Comparison of ENCODE assay signal across 8 mouse cellular contexts in the genomic region with DNA sequence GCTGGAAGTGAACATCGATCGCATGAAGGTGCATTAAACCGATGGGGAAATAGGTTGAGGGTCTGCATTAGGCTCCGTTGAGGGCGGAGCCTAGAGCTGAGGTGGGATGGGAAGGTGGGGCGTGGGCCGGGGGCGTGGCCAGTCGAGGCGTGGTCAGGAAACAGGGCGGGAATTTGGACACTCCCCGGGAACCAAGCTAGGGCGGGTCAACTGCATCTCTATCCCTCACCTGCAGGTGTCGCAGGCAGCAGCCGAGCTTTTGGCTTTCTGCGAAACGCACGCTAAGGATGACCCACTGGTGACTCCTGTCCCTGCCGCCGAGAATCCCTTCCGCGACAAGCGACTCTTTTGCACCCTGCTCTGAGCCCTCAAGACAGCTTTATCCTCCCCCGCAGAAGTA. TPM values are rescaled to one million over a fixed set of nuclear protein-coding genes. Genes with fewer than 3 reads are reported as not detected.
DNase-seq lines count a peak whose midpoint lies in the region; ATAC-seq and TF ChIP-seq lines count a peak whose summit lies in the region.

No protein-coding gene starts in this region.

- H3K4me2 ChIP-seq in hindbrain, postnatal 0 days (ENCODE audit: low read depth, low read length) = peak overlapping the region; percentile 52
- H3K4me2 ChIP-seq in limb, embryonic 14.5 days (replicated peaks; ENCODE audit: low read depth, low read length, severe bottlenecking) = peak overlapping the region; percentile 50
- H3K4me2 ChIP-seq in midbrain, embryonic 15.5 days = peak overlapping the region; percentile 48
- peak overlapping the region; percentile 40 for H3K4me2 ChIP-seq in stomach, embryonic 14.5 days (replicated peaks; ENCODE audit: low read depth, low read length)

- peaks cover 4% of the 10 kb centered on the region; the same call in 1 of the 2 replicates for H3K4me1 ChIP-seq in hindbrain, postnatal 0 days (ENCODE audit: insufficient read depth, low read length)
- peaks cover 34% of the 10 kb centered on the region for H3K4me1 ChIP-seq in limb, embryonic 14.5 days (ENCODE audit: control insufficient read depth, insufficient read depth, low read length)
- H3K4me1 ChIP-seq in midbrain, embryonic 15.5 days = peaks cover 27% of the 10 kb centered on the region
- H3K4me1 ChIP-seq in stomach, embryonic 14.5 days (ENCODE audit: control insufficient read depth, insufficient read depth, low read length) = peaks cover 20% of the 10 kb centered on the region; the same call in 1 of the 2 replicates

- peak; percentile 90 for TF ChIP-seq CTCF in hindbrain, postnatal 0 days (IDR thresholded peaks at IDR 0.05; ENCODE audit: low read depth)

- no peak overlapping the region for H3K27ac ChIP-seq in hindbrain, postnatal 0 days
- no peak overlapping the region for H3K27ac ChIP-seq in limb, embryonic 14.5 days (replicated peaks; ENCODE audit: low read depth, low read length)
- peak overlapping the region; percentile 48 for H3K27ac ChIP-seq in midbrain, embryonic 15.5 days
- no peak overlapping the region for H3K27ac ChIP-seq in stomach, embryonic 14.5 days (ENCODE audit: low read length)

- H3K9ac ChIP-seq in hindbrain, postnatal 0 days (replicated peaks; ENCODE audit: low read length) = 0 out of 2 replicates have a peak overlapping the region, but pooled peaks have one; percentile 17
- no peak overlapping the region for H3K9ac ChIP-seq in limb, embryonic 14.5 days (ENCODE audit: low read depth, low read length, severe bottlenecking)
- no peak overlapping the region for H3K9ac ChIP-seq in midbrain, embryonic 15.5 days
- H3K9ac ChIP-seq in stomach, embryonic 14.5 days (replicated peaks; ENCODE audit: low read depth, low read length) = no peak overlapping the region

- H3K36me3 ChIP-seq in hindbrain, postnatal 0 days (ENCODE audit: insufficient read depth, low read length) = no peaks in the 10 kb centered on the region
- H3K36me3 ChIP-seq in limb, embryonic 14.5 days (ENCODE audit: control insufficient read depth, insufficient read depth, low read length) = no peaks in the 10 kb centered on the region
- no peaks in the 10 kb centered on the region for H3K36me3 ChIP-seq in midbrain, embryonic 15.5 days (replicated peaks)
- no peaks in the 10 kb centered on the region for H3K36me3 ChIP-seq in stomach, embryonic 14.5 days (ENCODE audit: control insufficient read depth, insufficient read depth, low read length)

- peak; percentile 81 for DNase-seq in right cerebral cortex, adult 18-20 months
- DNase-seq in right cerebral cortex, postnatal 36 days (ENCODE audit: low spot score in 2 of 2) = no peak
- DNase-seq in cerebellum, postnatal 36 days = peak; percentile 87 to 88
- peak; percentile 79 for DNase-seq in gastrocnemius, postnatal 10 days
- peak; percentile 82 for DNase-seq in hindbrain, postnatal 0 days (ENCODE audit: low spot score)
- peak; percentile 82 for DNase-seq in limb, embryonic 14.5 days (ENCODE audit: low spot score)

- no peaks in the 10 kb centered on the region for H3K27me3 ChIP-seq in hindbrain, postnatal 0 days (ENCODE audit: insufficient read depth, low read length)
- no peaks in the 10 kb centered on the region for H3K27me3 ChIP-seq in limb, embryonic 14.5 days (ENCODE audit: control insufficient read depth, insufficient read depth, low read length)
- peaks cover 3% of the 10 kb centered on the region; the same call in 1 of the 2 replicates for H3K27me3 ChIP-seq in midbrain, embryonic 15.5 days (replicated peaks)
- no peaks in the 10 kb centered on the region for H3K27me3 ChIP-seq in stomach, embryonic 14.5 days (ENCODE audit: control insufficient read depth, insufficient read depth, low read length)

- ATAC-seq in hindbrain, postnatal 0 days = peak; percentile 61
- peak; percentile 13 for ATAC-seq in limb, embryonic 14.5 days (ENCODE audit: low FRiP score, low read depth)
- ATAC-seq in midbrain, embryonic 15.5 days (replicated peaks) = peak; percentile 19
- no peak for ATAC-seq in stomach, embryonic 14.5 days (ENCODE audit: insufficient number of reproducible peaks, insufficient read depth, low FRiP score, low read depth)

- under 1% methylated on average over 24 of the region's 24 CpGs for WGBS in hindbrain, postnatal 0 days
- WGBS in limb, embryonic 14.5 days = 2% methylated on average over 20 of the region's 24 CpGs
- WGBS in midbrain, embryonic 15.5 days = 1% methylated on average over 24 of the region's 24 CpGs
- WGBS in stomach, embryonic 14.5 days = under 1% methylated on average over 24 of the region's 24 CpGs

- TF ChIP-seq POLR2A in limb, embryonic 14.5 days (IDR thresholded peaks at IDR 0.05; ENCODE audit: borderline replicate concordance, extremely low read depth, insufficient read depth, insufficient read length) = no peak

- H3K9me3 ChIP-seq in hindbrain, postnatal 0 days (ENCODE audit: low read length) = no peaks in the 10 kb centered on the region
- no peaks in the 10 kb centered on the region for H3K9me3 ChIP-seq in limb, embryonic 14.5 days (ENCODE audit: control insufficient read depth, low read length)
- H3K9me3 ChIP-seq in midbrain, embryonic 15.5 days = no peaks in the 10 kb centered on the region
- no peaks in the 10 kb centered on the region for H3K9me3 ChIP-seq in stomach, embryonic 14.5 days (ENCODE audit: control insufficient read depth, low read depth, low read length)

- peak overlapping the region; percentile 18 for H3K4me3 ChIP-seq in hindbrain, postnatal 0 days (ENCODE audit: low read length)
- H3K4me3 ChIP-seq in limb, embryonic 14.5 days (replicated peaks; ENCODE audit: low read length) = peak overlapping the region; percentile 25
- peak overlapping the region; percentile 22 for H3K4me3 ChIP-seq in midbrain, embryonic 15.5 days
- H3K4me3 ChIP-seq in stomach, embryonic 14.5 days (ENCODE audit: low read depth, low read length) = peak overlapping the region; percentile 9; the same call in 1 of the 2 replicates

RNA-seq across cellular contexts. Expression of a gene that starts 3.4 kb away (rescaled TPM):
- total RNA-seq in gastrocnemius, postnatal 10 days (2021) = 1 to 10 TPM; 1.3 to 2.7 TPM
- total RNA-seq in hindbrain, postnatal 0 days (2014; rRNA removed) = 4.1 TPM in 1 of 2 replicates, not detected in the other
- 0.62 and 4.7 TPM in 2 replicates for polyA plus RNA-seq in hindbrain, postnatal 0 days (2015; fragmentation: Nextera tagmentation; extraction: Ambion mirVana)
- 63.3 and 92.7 TPM in 2 replicates for polyA plus RNA-seq in limb, embryonic 14.5 days (2012; rRNA removed)
- polyA plus RNA-seq in limb, embryonic 14.5 days (2014; fragmentation: Nextera tagmentation; extraction: Ambion mirVana) = 17.8 and 21.1 TPM in 2 replicates
- polyA plus RNA-seq in midbrain, embryonic 15.5 days (2015; fragmentation: Nextera tagmentation; extraction: Ambion mirVana) = 9.7 and 16.6 TPM in 2 replicates
- polyA plus RNA-seq in stomach, embryonic 14.5 days (2014; fragmentation: Nextera tagmentation; extraction: Ambion mirVana) = 12.8 and 12.9 TPM in 2 replicates

RNA-seq across cellular contexts. Expression of a gene that starts 11.3 kb away (rescaled TPM):
- total RNA-seq in gastrocnemius, postnatal 10 days (2021) = 1 to 10 TPM; 1.8 to 2.9 TPM
- total RNA-seq in hindbrain, postnatal 0 days (2014; rRNA removed) = 0.18 and 0.21 TPM in 2 replicates
- polyA plus RNA-seq in hindbrain, postnatal 0 days (2015; fragmentation: Nextera tagmentation; extraction: Ambion mirVana) = 0.05 TPM in 2 replicates
- polyA plus RNA-seq in limb, embryonic 14.5 days (2012; rRNA removed) = 3.6 and 4.1 TPM in 2 replicates
- 2.3 and 2.8 TPM in 2 replicates for polyA plus RNA-seq in limb, embryonic 14.5 days (2014; fragmentation: Nextera tagmentation; extraction: Ambion mirVana)
- polyA plus RNA-seq in midbrain, embryonic 15.5 days (2015; fragmentation: Nextera tagmentation; extraction: Ambion mirVana) = 0.42 and 0.43 TPM in 2 replicates
- 1.5 and 2.0 TPM in 2 replicates for polyA plus RNA-seq in stomach, embryonic 14.5 days (2014; fragmentation: Nextera tagmentation; extraction: Ambion mirVana)

RNA-seq across cellular contexts. Expression of a gene that starts 19.9 kb away (rescaled TPM):
- total RNA-seq in gastrocnemius, postnatal 10 days (2021) = 10 to 100 TPM in 1 of 2 experiments, 1 to 10 TPM in 1; 9.5 to 10.9 TPM
- total RNA-seq in hindbrain, postnatal 0 days (2014; rRNA removed) = 85.9 and 95.6 TPM in 2 replicates
- polyA plus RNA-seq in hindbrain, postnatal 0 days (2015; fragmentation: Nextera tagmentation; extraction: Ambion mirVana) = 7.2 TPM in 2 replicates
- 64.3 and 89.3 TPM in 2 replicates for polyA plus RNA-seq in limb, embryonic 14.5 days (2012; rRNA removed)
- 11.5 and 13.7 TPM in 2 replicates for polyA plus RNA-seq in limb, embryonic 14.5 days (2014; fragmentation: Nextera tagmentation; extraction: Ambion mirVana)
- polyA plus RNA-seq in midbrain, embryonic 15.5 days (2015; fragmentation: Nextera tagmentation; extraction: Ambion mirVana) = 4.7 and 4.8 TPM in 2 replicates
- 5.5 and 6.1 TPM in 2 replicates for polyA plus RNA-seq in stomach, embryonic 14.5 days (2014; fragmentation: Nextera tagmentation; extraction: Ambion mirVana)

RNA-seq across cellular contexts. Expression of a gene that starts 28.9 kb away (rescaled TPM):
- 100 to 1,000 TPM; 255 to 271 TPM for total RNA-seq in gastrocnemius, postnatal 10 days (2021)
- total RNA-seq in hindbrain, postnatal 0 days (2014; rRNA removed) = 1,865 and 2,018 TPM in 2 replicates
- 435 and 441 TPM in 2 replicates for polyA plus RNA-seq in hindbrain, postnatal 0 days (2015; fragmentation: Nextera tagmentation; extraction: Ambion mirVana)
- 281 and 320 TPM in 2 replicates for polyA plus RNA-seq in limb, embryonic 14.5 days (2012; rRNA removed)
- polyA plus RNA-seq in limb, embryonic 14.5 days (2014; fragmentation: Nextera tagmentation; extraction: Ambion mirVana) = 156 and 164 TPM in 2 replicates
- 351 and 370 TPM in 2 replicates for polyA plus RNA-seq in midbrain, embryonic 15.5 days (2015; fragmentation: Nextera tagmentation; extraction: Ambion mirVana)
- polyA plus RNA-seq in stomach, embryonic 14.5 days (2014; fragmentation: Nextera tagmentation; extraction: Ambion mirVana) = 148 and 161 TPM in 2 replicates

RNA-seq across cellular contexts. Expression of a gene that starts 49.5 kb away (rescaled TPM):
- total RNA-seq in gastrocnemius, postnatal 10 days (2021) = 10 to 100 TPM; 20.6 to 24.5 TPM
- total RNA-seq in hindbrain, postnatal 0 days (2014; rRNA removed) = 106 and 118 TPM in 2 replicates
- polyA plus RNA-seq in hindbrain, postnatal 0 days (2015; fragmentation: Nextera tagmentation; extraction: Ambion mirVana) = 138 and 139 TPM in 2 replicates
- polyA plus RNA-seq in limb, embryonic 14.5 days (2012; rRNA removed) = 12.8 and 13.9 TPM in 2 replicates
- 16.5 and 18.8 TPM in 2 replicates for polyA plus RNA-seq in limb, embryonic 14.5 days (2014; fragmentation: Nextera tagmentation; extraction: Ambion mirVana)
- 198 and 205 TPM in 2 replicates for polyA plus RNA-seq in midbrain, embryonic 15.5 days (2015; fragmentation: Nextera tagmentation; extraction: Ambion mirVana)
- polyA plus RNA-seq in stomach, embryonic 14.5 days (2014; fragmentation: Nextera tagmentation; extraction: Ambion mirVana) = 8.6 and 8.8 TPM in 2 replicates

Comparison
In these comparisons a context has a peak if more than half of its experiments do, and no peak if none do; other contexts are left out.
1. DNase-seq: peak in right cerebral cortex, adult 18-20 months (single experiment), cerebellum, postnatal 36 days (2 of 2), gastrocnemius, postnatal 10 days (single experiment), hindbrain, postnatal 0 days (single experiment) and limb, embryonic 14.5 days (single experiment); none in right cerebral cortex, postnatal 36 days (0 of 2).
2. Peak in every context shown above with its lines, with median percentiles within 50 percentile points of each other: H3K4me2 ChIP-seq and H3K4me3 ChIP-seq.